Mouse (Mus musculus) neural tube, embryonic 14.5 days (tissue): Measurements from ENCODE around the gene Gm10681. TPM values are rescaled to one million over a fixed set of nuclear protein-coding genes. Genes with fewer than 3 reads are reported as not detected.
A peak's percentile ranks its signal among the peaks of the same experiment; 100 is the strongest.
"Not testable (repeated sequence)": the region's sequence is repeated elsewhere in the genome, so short reads cannot be mapped to it uniquely, and the experiment has no call there.

ENCODE experiments used
- ATAC-seq: fragments of 200-750 bp; cut with Nextera tagmentation; 2 replicates; pipeline ENCODE4 v1.8.0; 2017; ENCODE audit warnings: low read depth, mild to moderate bottlenecking, moderate TSS enrichment, moderate library complexity
- H3K27ac ChIP-seq: fragments of 300-500 bp; sonication (generic); 2 replicates; pipeline ENCODE4 v1.5.1; 2014; ENCODE audit warnings: low read depth, mild to moderate bottlenecking, control low read depth, low read length, moderate library complexity, mixed read lengths
- H3K27me3 ChIP-seq: fragments of 300-500 bp; sonication (generic); 2 replicates; pipeline ENCODE4 v1.6.1; 2014; ENCODE audit warnings: low read length; ENCODE audit not compliant: control insufficient read depth, insufficient read depth
- H3K36me3 ChIP-seq: fragments of 300-500 bp; sonication (generic); 2 replicates; pipeline ENCODE4 v1.6.1; 2014; ENCODE audit warnings: low read length, mixed read lengths; ENCODE audit not compliant: control insufficient read depth, insufficient read depth
- H3K4me1 ChIP-seq: fragments of 300-500 bp; sonication (generic); 2 replicates; pipeline ENCODE4 v1.6.1; 2014; ENCODE audit warnings: low read length; ENCODE audit not compliant: control insufficient read depth, insufficient read depth
- H3K4me2 ChIP-seq: fragments of 300-500 bp; sonication (generic); 2 replicates; pipeline ENCODE4 v1.6.1; 2014; ENCODE audit warnings: mild to moderate bottlenecking, low read depth, low read length, control low read depth
- H3K4me3 ChIP-seq: fragments of 300-500 bp; sonication (generic); 2 replicates; pipeline ENCODE4 v1.5.1; 2014; ENCODE audit warnings: low read depth, low read length, control low read depth, mixed read lengths
- H3K9ac ChIP-seq: fragments of 300-500 bp; sonication (generic); replicated peaks from 2 replicates; pipeline ENCODE4 v1.6.1; 2014; ENCODE audit warnings: low read depth, mild to moderate bottlenecking, control low read depth, low read length, mixed read lengths
- H3K9me3 ChIP-seq: fragments of 300-500 bp; sonication (generic); 2 replicates; pipeline ENCODE4 v1.6.1; 2016; ENCODE audit warnings: low read length; ENCODE audit not compliant: control insufficient read depth
- WGBS: fragments of 180-500 bp; shearing (Covaris S2); extraction: QIAGEN DNeasy Blood & Tissue Kit; methylation state at CpG from one replicate; pipeline ENCODE4 v1.1.7; 2014; 5-methylcytosine and 5-hydroxymethylcytosine counted together
- polyA plus RNA-seq: library from polyadenylated mRNA; unstranded; fragments of >200 nt; fragmentation: Nextera tagmentation; extraction: Ambion mirVana; gene quantifications from 2 replicates; pipeline ENCODE4 v1.2.1, GENCODE M21; 2014

Gm10681 gene
- not detected in 2 replicates for polyA plus RNA-seq

DNA sequence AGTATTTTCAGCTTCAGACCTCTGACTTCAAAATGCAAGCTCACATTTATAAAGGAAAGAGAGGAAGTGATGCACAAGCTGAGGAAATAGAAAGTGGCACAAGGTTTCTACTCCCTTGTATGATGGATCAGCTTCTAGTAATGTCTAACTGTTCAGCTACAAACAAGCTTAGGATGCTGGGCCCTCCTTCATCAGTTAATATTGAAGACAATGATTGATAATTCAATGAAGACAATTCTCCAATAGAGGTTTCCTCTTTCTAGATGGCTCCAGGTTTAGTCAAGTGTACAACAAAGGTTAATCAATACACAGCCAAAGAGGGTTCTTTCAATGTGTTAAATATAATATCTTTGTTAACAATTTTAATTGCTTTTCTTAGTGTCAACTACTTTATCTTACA is at the start of gene Gm10681:
Gm10681 (minus strand) TSS at position 101 of the 400 bp plus-strand sequence.
- no peak for ATAC-seq

DNA sequence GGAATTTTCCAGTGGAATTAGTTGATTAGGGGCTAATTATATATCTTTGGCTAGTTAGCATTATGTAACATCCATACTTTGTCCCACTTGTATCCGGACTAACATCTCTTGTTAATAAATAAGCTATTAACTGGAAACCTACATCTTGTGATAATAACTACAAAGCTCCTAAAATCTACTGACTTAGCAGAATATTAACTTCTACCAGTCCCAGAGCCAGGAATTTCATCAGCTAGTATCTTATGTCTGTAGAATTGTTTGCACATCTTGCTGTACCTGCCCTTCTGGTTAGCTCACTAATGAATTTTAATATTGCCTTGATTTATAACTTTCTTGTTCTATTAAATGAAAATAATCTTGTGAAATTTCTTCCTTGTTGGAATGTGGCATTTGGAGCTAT is 46.5 kb upstream of the Gm10681 start:
- H3K4me3 ChIP-seq, result no peak overlapping the region
- no peaks in the 10 kb centered on the region for H3K36me3 ChIP-seq
- no peak overlapping the region for H3K9ac ChIP-seq
- ATAC-seq, result no peak
- 94% methylated on average over 1 of the region's 1 CpGs for WGBS
- no peaks in the 10 kb centered on the region for H3K4me1 ChIP-seq
- H3K9me3 ChIP-seq, result no peaks in the 10 kb centered on the region
- H3K27me3 ChIP-seq, result no peaks in the 10 kb centered on the region
- no peak overlapping the region for H3K27ac ChIP-seq
- no peak overlapping the region for H3K4me2 ChIP-seq

More for the DNA sequence above, at the start of gene Gm10681:
- Histone ChIP-seq H3K4me3 (no peak within 1 kb of the TSS), H3K4me2 (no peak within 1 kb of the TSS), H3K27ac (no peak within 1 kb of the TSS), H3K36me3 (no peaks in the 10 kb centered on the region), H3K9me3 (no peaks in the 10 kb centered on the region), H3K4me1 (no peaks in the 10 kb centered on the region), H3K9ac (no peak within 1 kb of the TSS), H3K27me3 (no peaks in the 10 kb centered on the region)

DNA sequence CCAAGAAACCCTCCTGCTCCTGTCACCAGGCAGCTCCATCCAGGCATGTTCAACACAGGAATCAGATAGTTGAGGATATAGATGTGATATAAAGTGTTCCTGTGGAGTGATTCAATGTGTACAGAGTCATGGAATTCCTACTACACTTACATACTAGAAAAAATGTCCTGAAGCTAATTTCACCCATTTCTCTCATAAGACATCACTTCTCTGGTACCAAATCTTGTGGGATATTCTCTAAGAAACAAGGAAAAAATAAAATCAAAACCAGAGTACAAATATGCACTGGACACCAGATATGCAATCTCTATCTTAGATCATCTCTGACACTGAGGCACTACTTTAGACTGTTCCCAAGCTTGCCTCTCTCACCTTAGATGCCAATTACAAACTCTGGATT is 41.5 kb upstream of the Gm10681 start, which contains the start of gene Hsd3b5:
Hsd3b5 (minus strand) TSS at position 101 of the 400 bp plus-strand sequence.
- ATAC-seq, result no peak
- Histone ChIP-seq H3K4me1 (no peaks in the 10 kb centered on the region), H3K27me3 (no peaks in the 10 kb centered on the region), H3K36me3 (no peaks in the 10 kb centered on the region), H3K27ac (no peak within 1 kb of the TSS), H3K4me2 (no peak within 1 kb of the TSS), H3K4me3 (no peak within 1 kb of the TSS), H3K9me3 (no peaks in the 10 kb centered on the region), H3K9ac (no peak within 1 kb of the TSS)

DNA sequence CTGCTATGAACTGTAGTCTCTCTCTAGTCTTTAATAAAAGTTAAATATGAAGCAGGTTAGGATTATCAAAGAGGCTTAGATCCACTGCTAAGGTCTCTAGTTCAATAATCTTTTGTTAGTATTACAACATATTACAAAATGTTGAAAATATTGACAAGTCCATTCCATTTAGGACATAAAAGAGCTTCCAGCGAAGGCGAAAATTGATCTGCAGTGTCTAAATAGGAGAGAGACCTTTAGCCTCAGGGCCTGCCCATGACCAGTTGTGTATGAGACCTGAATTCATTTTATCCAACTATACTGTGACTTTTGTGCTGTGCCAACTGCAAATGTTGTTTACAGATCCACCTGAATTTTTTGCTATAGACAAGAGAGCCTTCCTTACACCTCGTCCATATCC is 41.0 kb upstream of the Gm10681 start:
- no peak overlapping the region for H3K27ac ChIP-seq
- no peak overlapping the region for H3K4me2 ChIP-seq
- no peak for ATAC-seq
- no peaks in the 10 kb centered on the region for H3K27me3 ChIP-seq
- H3K4me1 ChIP-seq, result no peaks in the 10 kb centered on the region
- WGBS, result 93% methylated on average over 3 of the region's 3 CpGs
- H3K9me3 ChIP-seq, result no peaks in the 10 kb centered on the region
- H3K4me3 ChIP-seq, result no peak overlapping the region
- H3K9ac ChIP-seq, result no peak overlapping the region
- H3K36me3 ChIP-seq, result no peaks in the 10 kb centered on the region

DNA sequence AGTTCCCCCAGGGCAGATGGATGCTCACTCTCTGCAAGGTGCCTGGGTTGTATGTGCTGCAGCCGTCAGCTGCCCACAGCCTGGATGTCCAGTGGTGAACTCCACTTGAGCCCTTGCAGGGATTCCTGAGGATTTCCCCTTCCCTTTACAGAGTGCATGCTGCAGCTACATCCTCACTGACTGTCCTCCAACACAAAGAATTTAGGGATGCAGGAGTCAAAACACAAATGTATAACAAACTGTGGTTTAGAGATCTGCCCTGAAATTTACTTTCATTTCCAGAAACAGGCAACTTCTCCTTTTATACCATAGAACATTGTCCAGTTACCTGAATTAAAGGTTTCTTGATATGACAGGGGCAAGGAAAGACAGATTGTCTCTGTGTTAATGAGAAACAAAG is 28.2 kb upstream of the Gm10681 start:
- not testable (repeated sequence) for H3K27ac ChIP-seq, H3K4me2 ChIP-seq, H3K9me3 ChIP-seq, ATAC-seq, H3K4me3 ChIP-seq, H3K9ac ChIP-seq, H3K4me1 ChIP-seq, H3K27me3 ChIP-seq, H3K36me3 ChIP-seq
- WGBS, result 50% methylated on average over 1 of the region's 1 CpGs

DNA sequence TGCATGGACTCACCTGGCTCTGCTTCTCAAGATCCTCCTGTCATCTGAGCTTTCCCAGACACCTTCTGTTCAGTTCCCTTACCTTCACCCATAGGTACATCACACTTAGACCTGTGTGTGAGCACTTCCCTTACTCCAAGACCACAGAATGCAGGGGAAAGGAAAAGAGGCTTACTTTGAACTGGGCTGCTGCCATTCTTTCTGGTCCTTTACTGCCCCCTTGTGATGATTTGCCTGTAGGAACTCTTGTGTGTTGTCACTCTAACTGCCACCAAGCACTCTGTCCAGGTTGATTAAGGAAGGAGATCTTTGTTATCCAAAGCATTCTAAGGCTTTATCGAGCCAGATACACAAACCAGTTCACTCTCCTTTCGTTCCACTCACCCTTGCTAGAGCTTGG is 27.6 kb upstream of the Gm10681 start:
- not testable (repeated sequence) for H3K36me3 ChIP-seq, H3K27ac ChIP-seq, H3K9me3 ChIP-seq, H3K9ac ChIP-seq, H3K4me2 ChIP-seq, H3K4me3 ChIP-seq, H3K27me3 ChIP-seq, H3K4me1 ChIP-seq
- ATAC-seq, result peak; percentile 51; the same call in 1 of the 2 replicates
- 31% methylated on average over 2 of the region's 2 CpGs for WGBS

DNA sequence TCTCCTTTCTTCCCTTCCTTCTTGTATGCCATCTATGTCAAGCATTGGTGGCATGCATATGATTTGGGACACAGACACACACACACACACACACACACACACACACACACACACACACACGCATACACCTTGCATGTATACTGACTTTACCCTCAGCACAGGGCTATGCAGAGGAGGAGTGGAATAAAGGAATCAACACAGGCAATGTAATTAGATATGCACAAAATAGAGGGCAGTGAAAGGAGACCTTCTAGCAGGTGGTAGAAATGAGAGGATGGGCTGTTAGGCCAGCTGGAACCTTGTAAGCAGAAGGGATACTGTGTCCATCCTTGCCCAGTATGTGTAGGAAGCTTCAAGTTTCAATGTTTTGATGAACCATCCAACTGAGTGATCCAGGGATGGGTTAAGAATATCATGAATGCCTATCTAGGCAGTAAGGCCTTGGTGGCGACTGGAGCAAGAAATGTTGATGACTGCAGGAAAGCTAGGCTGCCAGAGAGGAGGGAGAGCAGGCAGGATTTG is 25.9 kb upstream of the Gm10681 start:
- WGBS, result 63% methylated on average over 2 of the region's 2 CpGs
- ATAC-seq, H3K36me3 ChIP-seq, H3K27ac ChIP-seq, H3K4me2 ChIP-seq, H3K27me3 ChIP-seq, H3K9me3 ChIP-seq, H3K9ac ChIP-seq, H3K4me3 ChIP-seq, H3K4me1 ChIP-seq: not testable (repeated sequence)

DNA sequence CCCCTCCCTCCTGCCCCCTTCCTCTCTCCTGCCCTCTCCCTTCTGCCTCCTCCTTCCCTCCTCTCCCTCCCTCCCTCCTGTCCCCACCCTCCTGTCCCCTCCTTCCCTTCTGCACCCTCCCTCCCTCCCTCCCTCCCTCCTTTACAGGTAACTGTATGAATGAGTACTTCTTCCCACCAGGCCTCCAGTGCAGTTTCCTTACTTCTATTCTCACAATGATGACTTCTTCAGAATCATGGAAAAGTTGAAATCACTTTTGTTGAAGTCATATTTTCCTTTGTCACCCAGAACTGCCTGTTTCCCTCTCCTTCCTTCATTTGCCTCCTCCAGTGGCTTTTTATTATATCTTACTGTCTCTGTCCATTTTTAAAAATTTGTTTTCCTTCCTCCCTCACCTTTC is 25.4 kb upstream of the Gm10681 start:
- Histone ChIP-seq H3K9ac (no peak overlapping the region), H3K27ac (no peak overlapping the region), H3K27me3 (no peaks in the 10 kb centered on the region), H3K36me3 (no peaks in the 10 kb centered on the region), H3K4me1 (no peaks in the 10 kb centered on the region), H3K4me2 (no peak overlapping the region), H3K4me3 (no peak overlapping the region), H3K9me3 (no peaks in the 10 kb centered on the region)
- ATAC-seq, result no peak

DNA sequence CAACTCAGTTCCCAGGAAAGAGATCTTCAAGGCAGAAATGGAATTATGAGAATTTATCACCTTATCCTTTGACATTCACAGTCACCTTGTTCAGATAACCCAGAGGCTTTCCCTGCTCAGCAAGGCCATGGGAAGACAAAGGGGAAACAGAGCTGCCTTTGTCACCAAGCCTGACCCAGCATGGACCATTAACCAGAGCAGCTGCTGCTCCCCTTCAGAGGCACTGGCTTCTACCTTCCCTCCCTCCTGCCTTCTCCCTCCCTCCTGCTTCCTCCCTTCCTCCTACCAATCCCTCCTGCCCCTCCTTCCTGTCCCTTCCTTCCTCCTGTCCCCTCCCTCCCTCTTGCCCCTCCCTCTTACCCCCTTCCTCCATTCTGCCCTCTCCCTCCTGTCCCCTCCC is 24.9 kb upstream of the Gm10681 start:
- not testable (repeated sequence) for H3K27ac ChIP-seq, H3K4me2 ChIP-seq, H3K9ac ChIP-seq, H3K27me3 ChIP-seq, H3K9me3 ChIP-seq, H3K36me3 ChIP-seq, H3K4me1 ChIP-seq, H3K4me3 ChIP-seq
- peak; percentile 46; the same call in 1 of the 2 replicates for ATAC-seq

DNA sequence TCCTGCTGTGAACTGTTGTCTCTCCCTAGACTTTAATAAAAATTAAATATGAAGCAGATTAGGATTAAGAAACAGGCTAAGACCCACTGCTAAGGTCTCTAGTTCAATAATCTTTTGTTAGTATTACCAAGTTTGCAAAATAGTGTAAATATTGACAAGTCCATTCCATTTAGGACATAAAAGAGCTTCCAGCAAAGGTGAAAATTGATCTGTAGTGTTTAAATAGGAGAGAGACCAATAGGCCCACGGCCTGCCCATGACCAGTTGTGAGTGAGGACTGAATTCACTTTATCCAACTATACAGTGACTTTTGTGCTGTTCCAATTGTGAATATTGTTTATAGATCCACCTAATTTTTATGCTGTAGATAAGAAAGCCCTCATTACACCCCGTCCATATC is 886 bp downstream of the Gm10681 start:
- H3K27me3 ChIP-seq, result no peaks in the 10 kb centered on the region
- H3K9me3 ChIP-seq, result no peaks in the 10 kb centered on the region
- H3K36me3 ChIP-seq, result no peaks in the 10 kb centered on the region
- H3K9ac ChIP-seq, result no peak overlapping the region
- H3K4me1 ChIP-seq, result no peaks in the 10 kb centered on the region
- no peak overlapping the region for H3K4me2 ChIP-seq
- no peak overlapping the region for H3K4me3 ChIP-seq
- no peak for ATAC-seq
- H3K27ac ChIP-seq, result no peak overlapping the region
- WGBS, result 91% methylated on average over 2 of the region's 2 CpGs
